Mouse (Mus musculus) layer of hippocampus, adult 11-12 months (tissue): ENCODE measurements around the gene Slc28a1.
A peak's percentile ranks its signal among the peaks of the same experiment; 100 is the strongest.
"Not testable (repeated sequence)": the region's sequence is repeated elsewhere in the genome, so short reads cannot be mapped to it uniquely, and the experiment has no call there.

Experiments used
- DNase-seq: peaks from one replicate; pipeline ENCODE4 v3.0.0; 2022; ENCODE audit warnings: low spot score

The Slc28a1 gene

DNA sequence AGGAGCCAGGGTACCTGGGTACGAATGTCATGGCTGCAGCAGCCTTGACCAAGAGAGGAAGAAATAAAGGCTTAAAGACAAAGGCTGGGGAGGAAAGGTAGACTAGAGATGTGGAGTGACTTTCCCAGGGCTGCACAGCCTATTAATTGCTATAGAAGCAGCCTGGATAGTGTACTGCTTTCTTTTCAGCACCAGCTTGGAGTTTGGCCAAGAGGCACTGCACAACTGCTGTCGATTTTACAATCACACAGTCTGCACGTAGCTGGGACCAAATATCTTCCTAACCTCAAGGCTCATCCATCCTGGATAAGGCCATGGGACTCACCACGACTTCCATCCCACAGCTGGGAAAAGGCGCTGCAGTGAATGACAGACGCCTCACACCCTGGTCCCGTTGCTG, 54.8 kb downstream of the Slc28a1 start:
- no peak for DNase-seq

DNA sequence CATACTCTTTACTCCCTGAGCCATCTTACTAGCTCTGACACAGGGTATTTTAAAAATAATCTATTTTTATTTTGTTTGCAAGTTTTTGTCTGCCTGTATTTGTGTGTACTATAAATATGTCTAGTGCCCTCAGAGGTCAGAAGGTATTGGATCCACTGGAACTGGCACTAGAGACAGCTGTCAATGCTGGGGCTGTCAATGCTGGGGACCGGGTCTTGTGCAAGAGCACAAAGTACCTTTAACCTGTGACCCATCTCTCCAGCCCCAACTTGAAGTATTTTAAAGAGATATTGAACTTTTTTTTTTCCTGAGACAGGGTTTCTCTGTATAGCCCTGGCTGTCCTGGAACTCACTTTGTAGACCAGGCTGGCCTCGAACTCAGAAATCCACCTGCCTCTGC, 59.3 kb downstream of the Slc28a1 start:
- DNase-seq = no peak

DNA sequence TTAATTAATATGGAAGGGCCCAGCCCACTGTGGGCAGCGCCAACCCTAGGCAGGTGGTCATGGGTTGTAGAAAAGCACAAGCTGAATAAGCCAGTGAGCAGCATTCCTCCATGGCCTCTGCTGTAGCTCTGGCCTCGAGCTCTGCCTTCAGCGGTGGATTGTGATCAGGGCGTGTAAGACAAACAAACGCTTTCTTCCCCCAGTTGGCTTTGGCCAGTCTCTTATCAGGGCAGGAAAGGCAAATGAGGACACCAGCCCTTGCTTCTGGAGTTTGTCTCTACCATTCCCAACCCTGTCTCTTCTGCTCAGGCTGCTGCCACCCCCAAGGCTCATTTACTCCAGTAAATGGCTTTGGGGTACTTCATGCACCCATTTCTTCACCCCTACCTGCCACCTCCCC, 60.1 kb downstream of the Slc28a1 start:
- no peak for DNase-seq

DNA sequence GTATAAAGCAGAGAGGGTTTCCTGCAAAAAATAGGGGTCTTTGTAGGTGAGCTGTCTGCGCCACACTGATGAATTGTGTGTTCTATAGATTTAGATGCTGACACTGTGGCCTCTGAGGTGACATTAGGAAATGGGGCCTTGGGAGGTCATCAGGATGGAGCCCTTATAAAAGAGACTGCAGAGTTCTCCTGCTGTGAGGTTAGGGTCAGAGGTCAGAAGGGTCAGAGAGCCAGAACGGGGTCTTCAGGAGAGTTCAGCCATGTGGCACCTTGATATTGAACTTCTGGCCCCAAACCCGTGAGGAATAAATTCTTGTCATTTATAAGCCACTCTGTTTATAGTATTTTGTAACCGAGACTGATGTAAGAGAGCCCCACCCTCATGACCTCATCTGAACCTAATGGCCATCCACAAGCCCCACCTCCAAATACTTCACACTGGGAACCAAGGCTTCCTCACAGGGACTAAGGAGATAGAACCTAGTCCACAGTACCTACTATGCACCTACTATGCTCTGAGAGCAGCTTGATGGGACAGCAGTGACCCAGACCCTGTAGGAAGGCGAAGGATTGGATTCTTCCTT, 61.7 kb downstream of the Slc28a1 start:
- no peak for DNase-seq

DNA sequence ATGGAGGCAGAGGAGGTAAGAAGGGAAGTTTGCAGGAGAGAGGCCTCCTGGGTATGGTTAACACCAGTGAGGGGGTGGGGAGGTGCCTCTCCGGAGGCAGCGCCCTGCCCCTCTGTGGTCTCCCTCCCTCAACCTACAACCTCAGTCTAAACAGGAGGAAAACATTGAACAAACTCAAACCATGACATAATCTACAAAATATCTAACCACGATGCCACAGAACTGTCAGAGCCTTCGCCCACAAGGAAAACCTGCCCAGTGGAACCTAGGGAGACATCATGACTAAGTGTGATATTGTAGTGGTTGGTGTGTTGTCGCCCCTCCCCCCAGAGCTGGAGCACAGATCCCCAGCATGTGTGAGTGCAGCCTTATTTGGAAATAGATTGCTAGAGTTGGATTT, 64.9 kb downstream of the Slc28a1 start:
- peak; percentile 33 for DNase-seq

DNA sequence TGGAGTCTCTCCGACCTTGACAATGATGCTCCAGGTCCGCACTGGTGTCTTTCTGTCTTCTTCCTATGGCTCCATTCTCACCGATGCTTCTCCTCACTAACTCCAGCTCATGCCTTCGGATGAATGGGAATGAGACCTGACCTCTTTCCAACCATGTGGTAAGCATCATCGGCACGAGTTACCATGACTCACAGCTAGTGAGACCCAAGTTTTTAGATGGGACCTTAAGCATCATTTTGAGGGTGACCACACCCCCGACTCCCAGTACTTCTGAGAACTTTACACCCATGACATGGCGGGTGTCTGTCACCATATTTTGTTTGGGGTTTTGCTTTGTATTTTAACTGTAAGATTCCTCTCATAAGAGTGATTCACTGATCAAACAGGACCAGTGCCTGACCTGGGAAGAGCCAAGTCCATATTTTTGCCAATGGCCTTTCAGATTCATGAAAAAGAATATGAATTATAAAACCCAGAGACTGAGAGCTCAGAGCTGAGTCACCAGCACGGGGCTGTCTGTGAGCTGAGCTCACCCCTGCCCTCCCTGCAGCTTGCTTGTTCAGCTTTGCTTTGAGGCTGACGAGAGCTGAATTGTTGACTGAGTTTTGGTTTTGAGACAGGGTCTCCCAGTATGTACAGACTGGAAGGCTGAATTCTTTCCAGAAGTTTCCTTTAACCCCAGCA, 68.0 kb downstream of the Slc28a1 start:
- DNase-seq = no peak

DNA sequence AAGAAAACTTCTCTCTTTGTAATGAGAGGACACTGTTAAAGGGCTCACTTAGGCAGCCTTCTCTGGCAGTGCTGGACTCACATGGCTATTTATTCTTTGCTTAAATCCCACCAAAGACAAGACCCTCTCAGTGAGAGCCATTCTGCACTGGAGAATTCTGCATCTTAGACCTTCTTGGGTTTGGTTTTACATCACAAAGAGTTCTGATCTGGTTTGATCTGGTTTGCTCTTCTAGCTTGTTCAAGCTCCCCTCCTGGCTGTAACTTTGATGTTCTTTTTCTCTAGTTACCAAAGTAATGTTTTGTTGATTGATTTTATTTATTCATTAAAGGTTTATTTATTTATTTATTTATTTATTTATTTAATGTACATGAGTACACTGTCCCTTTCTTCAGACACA, 68.6 kb downstream of the Slc28a1 start:
- no peak for DNase-seq

DNA sequence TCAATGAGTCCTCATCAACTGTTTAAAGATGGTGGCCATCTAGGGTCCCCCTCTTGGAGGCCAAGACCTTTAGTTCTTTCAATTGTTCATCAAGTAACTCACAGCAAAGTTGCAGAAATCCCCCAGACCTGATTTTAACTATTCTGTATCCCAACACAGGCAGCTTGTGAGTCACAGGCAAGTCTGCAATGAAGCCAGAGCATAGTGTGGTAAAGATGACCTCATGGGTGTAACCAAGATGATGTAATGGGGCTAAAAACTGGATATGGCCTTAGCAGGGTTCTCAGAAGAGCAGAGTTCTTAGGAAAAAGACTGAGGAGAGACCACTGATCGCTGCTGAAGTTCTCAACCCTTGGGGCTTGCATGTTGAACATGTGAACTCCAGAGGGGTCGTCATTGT, 69.5 kb downstream of the Slc28a1 start:
- no peak for DNase-seq

DNA sequence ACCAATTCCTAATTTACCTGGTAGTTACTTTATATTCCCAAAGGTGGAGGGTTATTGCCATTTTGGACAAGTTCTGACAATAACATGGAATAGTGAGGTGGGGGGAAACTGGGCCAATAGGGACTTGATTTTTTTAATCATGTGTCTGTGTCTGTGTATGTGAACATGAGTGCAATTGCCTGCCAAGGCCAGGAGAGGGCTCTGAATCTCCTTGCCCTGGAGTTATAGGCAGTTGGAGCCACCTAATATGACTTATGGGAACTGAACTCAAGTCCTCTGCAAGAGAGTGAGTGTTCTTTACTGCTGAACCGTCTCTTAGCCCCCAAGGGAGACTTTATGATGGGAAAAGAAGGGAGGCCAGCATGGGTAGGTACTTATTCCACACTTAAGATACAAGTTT, 70.1 kb downstream of the Slc28a1 start:
- no peak for DNase-seq

DNA sequence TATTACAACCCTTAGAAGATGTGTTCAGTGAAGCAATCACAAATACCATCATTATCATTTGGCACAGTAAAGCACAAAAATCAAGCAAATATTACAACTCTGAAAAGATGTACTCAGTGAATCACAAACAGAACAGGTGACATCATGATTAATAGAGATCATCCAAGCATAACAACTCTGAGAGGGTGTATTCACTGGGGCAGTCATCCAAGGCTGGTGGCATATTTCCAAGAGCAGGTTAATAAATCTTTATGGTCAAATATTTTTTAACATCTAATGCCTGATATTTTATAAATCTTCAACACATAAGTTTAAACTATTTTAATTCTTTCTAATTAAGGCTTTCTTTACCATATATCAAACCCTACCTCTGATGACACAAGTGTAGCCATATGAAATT, 71.4 kb downstream of the Slc28a1 start:
- not testable (repeated sequence) for DNase-seq

DNA sequence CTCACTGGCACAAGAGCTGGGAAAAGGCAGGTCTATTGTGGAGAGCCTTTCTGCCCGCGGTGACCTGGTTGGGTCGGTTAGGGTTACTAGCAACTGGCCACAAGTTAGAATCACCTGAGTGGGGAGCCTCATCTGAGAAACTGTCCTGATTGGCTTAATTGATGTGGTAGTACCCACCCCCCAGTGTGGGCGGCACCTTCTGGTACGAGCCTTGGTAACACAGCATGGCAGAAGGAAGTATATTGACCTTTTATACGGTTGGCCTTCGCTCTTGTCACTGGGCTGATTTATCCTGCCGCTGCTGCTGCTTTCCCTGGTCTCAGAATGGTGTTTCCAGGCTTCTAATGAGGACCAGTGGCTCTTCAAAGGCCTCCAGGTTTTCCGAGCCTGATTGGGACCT, 74.6 kb downstream of the Slc28a1 start:
- DNase-seq = no peak

DNA sequence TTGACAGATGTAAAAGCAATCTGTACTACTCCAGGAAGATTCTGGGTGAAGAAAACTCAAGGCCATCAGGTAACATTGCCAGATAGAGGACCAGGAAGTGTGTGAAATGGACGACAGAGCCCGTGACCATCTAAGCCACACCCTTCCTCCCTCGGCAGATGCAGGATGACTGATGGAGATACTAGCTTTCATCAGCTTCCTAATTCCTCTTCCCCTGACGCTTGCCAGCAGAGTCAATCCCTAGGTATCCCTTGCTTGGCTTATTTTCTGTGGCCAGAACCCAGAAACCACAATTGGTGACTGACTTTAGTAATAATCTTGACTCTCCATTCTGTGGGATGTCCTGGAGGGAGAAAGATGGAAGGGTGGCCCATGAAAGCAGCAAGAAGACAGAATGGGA, 80.9 kb downstream of the Slc28a1 start:
- DNase-seq = no peak

DNA sequence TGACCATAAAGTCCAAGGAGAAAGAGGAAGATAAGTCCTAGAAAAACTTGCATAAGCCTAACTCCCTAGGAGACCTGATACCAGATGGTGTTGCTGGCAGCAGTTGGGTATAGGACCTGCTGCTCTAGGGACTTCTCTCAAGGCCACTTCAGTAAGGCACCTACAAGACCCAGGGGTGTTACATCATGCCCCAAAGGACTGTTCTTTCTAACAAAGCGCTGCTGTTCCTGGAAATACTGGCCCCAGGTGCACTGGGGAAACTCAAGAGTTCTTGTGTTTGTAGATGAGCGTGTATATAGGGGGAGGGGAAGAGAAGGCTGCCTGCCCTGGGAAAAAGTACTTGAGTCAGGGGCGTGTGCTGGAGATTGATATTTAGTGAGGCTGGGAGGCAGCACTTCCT, 82.2 kb downstream of the Slc28a1 start:
- DNase-seq = no peak

DNA sequence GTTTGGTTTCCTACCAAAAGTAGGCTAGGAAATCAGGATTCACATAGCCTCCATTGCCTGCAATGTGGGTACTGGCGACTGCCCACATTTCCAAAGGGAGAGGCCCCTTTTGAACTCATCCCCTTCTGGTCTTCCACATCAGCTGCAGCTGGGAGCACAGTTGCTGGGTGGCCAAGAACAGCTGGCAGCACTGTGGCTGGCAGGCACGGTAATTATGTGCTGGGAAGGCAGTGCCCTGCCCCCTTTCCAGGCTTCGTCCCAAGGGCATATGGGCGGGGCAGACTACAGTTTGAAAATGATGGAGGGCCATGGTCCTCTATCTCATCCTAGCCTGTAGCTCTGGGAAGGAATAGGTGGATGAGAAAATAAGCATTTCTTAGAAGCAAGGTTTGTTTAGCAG, 83.9 kb downstream of the Slc28a1 start:
- DNase-seq = peak; percentile 23

DNA sequence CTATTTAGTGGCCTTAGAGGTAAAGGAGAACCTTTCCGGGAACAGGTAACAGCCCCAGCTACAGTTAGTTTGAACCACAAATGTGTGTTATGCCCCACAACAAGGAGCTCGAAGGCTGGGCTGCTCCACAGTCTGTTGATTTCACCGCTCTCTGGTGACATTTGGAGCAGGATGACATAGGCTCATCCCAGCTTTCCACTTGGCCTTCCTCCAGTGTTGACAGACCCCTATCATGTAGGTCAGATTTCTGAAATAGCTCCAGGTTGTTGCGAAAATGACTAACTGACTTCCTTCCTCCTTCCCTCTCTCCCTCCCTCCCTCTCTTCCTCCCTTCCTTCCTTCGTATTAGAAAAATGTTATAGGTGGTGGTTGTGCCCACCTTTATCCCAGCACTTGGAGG, 84.5 kb downstream of the Slc28a1 start:
- no peak for DNase-seq

DNA sequence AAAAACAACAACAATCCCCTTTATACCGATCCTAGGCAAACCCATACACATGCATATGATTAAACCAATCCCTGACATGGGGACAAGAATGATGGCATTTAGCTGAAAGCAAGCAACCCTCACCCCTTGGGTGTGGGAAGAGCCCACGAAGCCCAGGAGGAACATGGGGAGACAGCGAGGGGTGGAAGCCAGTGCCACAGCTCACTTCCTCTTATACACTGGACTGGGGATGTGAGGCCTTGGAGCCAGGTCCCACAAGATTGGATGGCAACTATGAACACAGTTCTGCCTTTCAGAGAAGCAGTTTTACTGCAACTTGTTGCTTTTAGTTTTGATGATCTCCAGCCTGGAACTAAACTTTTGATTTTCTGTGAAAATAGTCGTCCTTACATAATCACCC, 85.2 kb downstream of the Slc28a1 start:
- DNase-seq = no peak

DNA sequence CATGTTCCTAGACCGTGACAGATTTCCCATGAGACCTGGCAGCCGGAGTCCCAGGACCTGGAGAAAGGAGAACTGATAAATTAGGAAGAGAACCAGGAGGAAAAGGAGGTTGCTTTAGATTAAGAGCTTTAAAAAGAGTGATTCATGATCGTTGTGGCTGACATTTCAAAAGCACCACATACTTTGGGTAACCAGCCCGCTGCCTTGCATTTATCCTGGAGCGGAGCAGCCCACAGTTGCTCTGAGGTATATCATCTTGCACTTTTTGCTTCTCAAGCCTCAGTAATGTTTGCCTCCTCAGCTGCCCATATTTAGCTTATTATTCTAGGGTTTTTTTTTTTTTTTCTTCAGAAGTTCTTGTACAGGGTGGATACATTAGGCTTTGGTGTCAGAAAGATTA, 87.8 kb downstream of the Slc28a1 start:
- DNase-seq = no peak

DNA sequence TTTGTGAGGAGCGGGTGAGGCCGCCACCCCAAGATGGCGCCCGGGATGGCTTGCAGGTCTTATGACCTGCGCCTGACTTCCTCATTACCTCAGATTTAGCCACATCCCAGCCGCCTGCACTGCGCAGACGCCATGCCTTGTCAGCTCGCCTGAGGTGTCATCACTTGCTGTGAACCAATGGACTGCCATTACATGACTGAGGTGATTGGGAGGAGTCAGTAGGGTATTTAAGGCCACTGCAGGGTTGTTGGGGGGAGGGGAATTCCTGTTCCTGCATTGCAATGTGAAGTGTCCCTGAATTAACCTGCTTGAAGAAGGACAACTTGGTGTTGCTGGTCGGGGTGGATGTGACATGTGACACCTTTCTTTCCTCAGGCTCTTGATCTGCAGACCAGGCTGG, 89.0 kb downstream of the Slc28a1 start:
- DNase-seq = not testable (repeated sequence)

DNA sequence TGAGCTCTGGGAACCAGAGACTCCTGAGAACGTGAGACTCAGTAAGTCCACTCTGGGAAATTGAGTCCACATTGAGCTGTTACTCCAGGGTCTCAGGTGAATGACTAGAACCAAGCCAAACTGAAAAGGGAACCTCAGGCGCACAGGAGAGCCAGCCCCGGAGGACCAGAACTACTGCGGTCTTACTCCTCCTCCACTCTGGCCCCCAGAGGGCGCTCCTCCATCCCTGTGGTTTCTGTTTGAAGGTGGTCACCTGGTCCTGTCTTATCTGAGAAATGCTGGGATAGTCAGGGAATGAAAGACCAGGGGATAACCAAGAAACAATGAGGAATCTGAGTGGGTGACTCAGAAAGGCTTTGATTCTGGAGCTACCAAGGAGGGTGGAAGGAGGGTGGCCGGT, 94.3 kb downstream of the Slc28a1 start:
- DNase-seq = peak; percentile 63

DNA sequence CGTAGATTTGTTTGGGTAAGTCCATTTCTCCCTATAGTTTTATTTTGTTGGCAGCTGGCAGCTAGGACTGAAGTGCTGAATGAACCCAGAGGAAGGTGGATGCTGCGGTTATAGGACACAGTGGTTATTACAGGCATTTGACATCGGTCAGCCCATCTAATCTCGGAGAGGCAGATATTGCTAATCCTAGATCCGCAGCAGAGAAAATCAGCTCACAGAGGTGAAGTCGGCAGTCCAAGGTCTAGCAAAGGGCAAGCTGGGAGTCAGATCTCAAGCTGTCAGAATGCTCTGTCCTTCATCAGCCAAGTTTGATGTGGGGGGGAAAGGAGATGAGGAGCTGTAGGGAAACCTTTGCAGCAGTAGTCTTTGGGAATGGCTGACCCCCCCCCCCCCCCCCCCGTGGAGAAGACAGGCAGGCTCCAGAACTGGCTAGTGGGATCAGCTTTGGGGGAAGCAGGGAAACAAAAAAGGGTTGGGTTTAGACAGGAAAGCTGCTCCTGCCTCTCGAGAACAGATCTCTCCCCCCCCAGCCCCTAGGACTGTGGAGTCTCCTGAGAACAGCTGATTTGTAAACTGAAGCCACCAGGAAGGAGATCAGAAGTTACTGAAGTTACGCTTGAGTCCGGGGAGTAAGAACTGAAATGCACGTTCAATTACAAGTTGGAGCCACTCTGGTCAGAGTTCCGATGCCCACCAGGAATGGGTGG, 95.5 kb downstream of the Slc28a1 start:
- no peak for DNase-seq

DNA sequence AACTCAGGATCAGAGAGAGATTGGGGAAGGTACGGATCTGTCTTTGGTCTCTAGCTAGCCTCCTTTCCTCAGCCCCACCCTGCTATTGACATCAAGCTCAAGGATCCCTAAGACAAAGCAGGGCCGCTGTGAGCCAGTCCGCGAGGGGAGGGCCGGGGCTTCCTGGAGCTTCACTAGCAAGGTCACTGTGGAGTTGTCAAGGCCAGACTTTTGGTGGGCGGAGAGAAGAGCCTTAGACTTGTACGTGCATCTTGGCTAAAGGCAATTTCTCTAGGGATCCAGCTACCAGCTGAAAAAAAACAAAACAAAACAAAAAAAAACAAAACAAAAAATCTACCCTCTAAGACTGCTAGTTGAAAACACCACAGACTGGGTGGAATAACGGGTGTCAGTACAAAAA, 97.2 kb downstream of the Slc28a1 start:
- no peak for DNase-seq

DNA sequence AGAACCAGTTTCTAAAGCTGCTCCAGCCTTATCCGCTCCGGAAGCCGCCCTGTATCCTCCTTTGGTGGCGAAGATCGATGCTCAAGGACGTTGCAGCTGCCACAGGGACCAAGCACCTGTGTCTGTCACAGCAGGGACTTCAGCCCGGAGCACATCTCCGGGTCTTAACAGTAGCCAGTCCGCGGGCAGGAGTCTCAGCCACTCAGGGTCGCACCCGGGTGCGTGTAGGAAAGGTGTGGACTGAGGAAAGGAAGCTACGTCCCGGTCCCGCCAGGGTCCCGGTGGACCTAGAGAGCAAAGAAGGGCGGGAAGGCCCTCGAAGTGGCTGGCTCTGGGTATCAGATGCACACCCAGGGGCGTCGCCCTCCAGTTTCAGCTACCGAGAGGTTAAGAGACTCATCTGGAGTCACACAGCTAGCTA, 97.7 kb downstream of the Slc28a1 start:
- no peak for DNase-seq

DNA sequence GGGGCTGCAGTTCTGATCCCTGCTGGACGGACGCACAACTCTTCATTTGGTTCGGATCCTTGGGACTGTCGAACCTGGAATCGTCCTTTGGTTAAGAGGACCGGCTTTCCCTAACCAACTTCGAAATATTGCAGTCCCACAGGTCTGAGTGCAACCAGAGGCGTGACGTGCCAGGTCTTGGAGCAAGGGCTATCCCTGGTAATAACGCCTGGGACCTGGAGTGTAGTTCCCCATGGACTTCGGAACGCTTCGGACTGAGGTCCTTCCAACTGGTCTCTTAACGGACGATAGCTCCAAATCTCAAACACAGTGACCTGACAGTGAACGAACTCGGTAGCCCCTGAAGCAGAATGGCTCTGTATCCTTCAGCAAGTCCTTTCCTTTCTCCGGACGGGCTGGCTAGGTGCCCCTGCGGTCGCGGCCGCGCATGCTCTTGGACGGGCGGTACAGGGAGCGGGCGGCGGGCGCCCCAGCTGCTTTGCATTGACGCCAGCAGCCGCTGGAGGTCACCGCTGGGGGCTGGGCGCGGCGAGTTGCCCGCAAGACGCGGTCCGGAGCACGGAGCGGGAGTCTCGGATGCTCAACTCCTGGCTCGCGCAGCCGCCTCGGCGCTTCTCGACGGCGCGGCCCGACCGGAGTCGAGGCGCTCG, 98.2 kb downstream of the Slc28a1 start:
- DNase-seq = peak; percentile 87
